Mouse (Mus musculus) hindbrain, embryonic 16.5 days (tissue): Measurements from ENCODE around the gene Syndig1. TPM values are rescaled to one million over a fixed set of nuclear protein-coding genes. Genes with fewer than 3 reads are reported as not detected.

Experiments used
- ATAC-seq: fragments of 200-750 bp; cut with Nextera tagmentation; 2 replicates; pipeline ENCODE4 v1.8.0; 2017; ENCODE audit warnings: moderate TSS enrichment, moderate library complexity
- H3K27ac ChIP-seq: fragments of 300-500 bp; sonication (generic); 2 replicates; pipeline ENCODE4 v1.5.1; 2014; ENCODE audit warnings: low read depth, mild to moderate bottlenecking, control low read depth, low read length, moderate library complexity
- H3K27me3 ChIP-seq: fragments of 300-500 bp; sonication (generic); replicated peaks from 2 replicates; pipeline ENCODE4 v1.6.1; 2014; ENCODE audit warnings: low read length; ENCODE audit not compliant: control insufficient read depth, insufficient read depth
- H3K36me3 ChIP-seq: fragments of 300-500 bp; sonication (generic); 2 replicates; pipeline ENCODE4 v1.6.1; 2014; ENCODE audit warnings: mild to moderate bottlenecking, low read length, moderate library complexity, mixed read lengths; ENCODE audit not compliant: control insufficient read depth, insufficient read depth
- H3K4me1 ChIP-seq: fragments of 300-500 bp; sonication (generic); 2 replicates; pipeline ENCODE4 v1.6.1; 2014; ENCODE audit warnings: low read depth, low read length; ENCODE audit not compliant: control insufficient read depth, insufficient read depth
- H3K4me2 ChIP-seq: fragments of 300-500 bp; sonication (generic); 2 replicates; pipeline ENCODE4 v1.6.1; 2014; ENCODE audit warnings: mild to moderate bottlenecking, low read length, control low read depth, moderate library complexity
- H3K4me3 ChIP-seq: fragments of 300-500 bp; sonication (generic); 2 replicates; pipeline ENCODE4 v1.5.1; 2014; ENCODE audit warnings: mild to moderate bottlenecking, low read length, control low read depth, moderate library complexity
- H3K9ac ChIP-seq: fragments of 300-500 bp; sonication (generic); 2 replicates; pipeline ENCODE4 v1.6.1; 2014; ENCODE audit warnings: low read depth, mild to moderate bottlenecking, control low read depth, low read length, moderate library complexity
- H3K9me3 ChIP-seq: fragments of 300-500 bp; sonication (generic); 2 replicates; pipeline ENCODE4 v1.6.1; 2014; ENCODE audit warnings: mild to moderate bottlenecking, low read length, moderate library complexity; ENCODE audit not compliant: control insufficient read depth
- WGBS: fragments of 180-500 bp; shearing (Covaris S2); extraction: QIAGEN DNeasy Blood & Tissue Kit; methylation state at CpG from one replicate; pipeline ENCODE4 v1.1.7; 2014; 5-methylcytosine and 5-hydroxymethylcytosine counted together
- polyA plus RNA-seq: library from polyadenylated mRNA; unstranded; fragments of >200 nt; fragmentation: Nextera tagmentation; extraction: Ambion mirVana; gene quantifications from 2 replicates; pipeline ENCODE4 v1.2.1, GENCODE M21; 2015

The Syndig1 gene
- polyA plus RNA-seq, 1 experiment from 2014 or later, result 47.7 TPM

DNA sequence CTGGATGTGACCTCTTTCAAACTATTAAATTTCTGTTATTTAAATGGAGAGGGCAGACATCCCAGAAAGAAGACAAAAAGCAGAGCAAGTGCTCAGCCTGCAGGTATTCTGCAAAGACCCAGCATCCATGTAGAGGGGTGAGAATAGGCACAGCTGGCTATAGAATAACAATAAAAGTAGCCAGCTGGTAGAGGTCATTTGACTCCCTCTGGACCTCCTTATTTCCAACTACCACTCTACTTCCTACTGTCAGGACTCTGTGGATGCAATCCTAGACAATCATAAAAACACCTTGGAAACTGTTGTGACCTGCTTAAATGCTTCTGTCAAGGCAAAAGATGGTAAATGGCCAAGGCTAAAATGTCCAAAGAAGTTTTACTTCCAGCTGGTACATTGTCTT is 153.5 kb downstream of the Syndig1 start:
- Histone ChIP-seq H3K9me3 (no peaks in the 10 kb centered on the region), H3K36me3 (no peaks in the 10 kb centered on the region), H3K4me2 (no peak overlapping the region), H3K9ac (no peak overlapping the region), H3K27me3 (no peaks in the 10 kb centered on the region), H3K4me3 (no peak overlapping the region), H3K4me1 (no peaks in the 10 kb centered on the region), H3K27ac (no peak overlapping the region)
- ATAC-seq, result no peak

- Histone ChIP-seq H3K4me3 (no peak overlapping the region), H3K4me1 (no peaks in the 10 kb centered on the region), H3K27ac (no peak overlapping the region), H3K4me2 (no peak overlapping the region), H3K9ac (no peak overlapping the region), H3K27me3 (no peaks in the 10 kb centered on the region), H3K36me3 (no peaks in the 10 kb centered on the region), H3K9me3 (no peaks in the 10 kb centered on the region)
- 73% methylated on average over 1 of the region's 1 CpGs for WGBS
- ATAC-seq, result no peak
These were observed 154.1 kb downstream of the Syndig1 start for GRCm38 (mm10) chr2:149983107-149983506.

- Histone ChIP-seq H3K27me3 (no peaks in the 10 kb centered on the region), H3K4me1 (no peaks in the 10 kb centered on the region), H3K36me3 (no peaks in the 10 kb centered on the region), H3K27ac (no peak overlapping the region), H3K4me2 (no peak overlapping the region), H3K9me3 (no peaks in the 10 kb centered on the region), H3K9ac (no peak overlapping the region), H3K4me3 (no peak overlapping the region)
- no peak for ATAC-seq
These were observed 158.6 kb downstream of the Syndig1 start for GRCm38 (mm10) chr2:149987610-149988009.

DNA sequence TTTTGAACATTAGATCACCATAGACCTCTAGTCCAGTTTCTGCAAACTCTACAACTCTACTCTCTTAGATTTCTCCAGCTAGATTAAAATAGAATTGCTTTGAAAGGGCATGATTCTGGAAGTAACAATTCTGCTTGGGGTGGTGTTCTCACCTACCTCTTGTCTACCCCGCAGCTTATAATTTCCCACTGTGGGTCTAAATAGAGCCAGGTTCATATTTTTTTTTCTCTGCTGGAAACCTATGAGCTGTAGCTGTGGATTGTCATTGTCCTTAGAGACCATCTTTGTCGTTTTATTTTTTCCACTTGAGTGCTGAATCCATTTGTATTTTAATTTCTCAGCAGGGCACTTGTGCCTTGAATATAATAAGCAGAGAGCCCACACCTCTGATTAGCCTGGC is 162.5 kb downstream of the Syndig1 start:
- Histone ChIP-seq H3K4me2 (no peak overlapping the region), H3K4me3 (no peak overlapping the region), H3K36me3 (no peaks in the 10 kb centered on the region), H3K27me3 (no peaks in the 10 kb centered on the region), H3K27ac (no peak overlapping the region), H3K9ac (no peak overlapping the region), H3K4me1 (no peaks in the 10 kb centered on the region), H3K9me3 (no peaks in the 10 kb centered on the region)
- WGBS, result 25% methylated on average over 2 of the region's 2 CpGs
- no peak for ATAC-seq

DNA sequence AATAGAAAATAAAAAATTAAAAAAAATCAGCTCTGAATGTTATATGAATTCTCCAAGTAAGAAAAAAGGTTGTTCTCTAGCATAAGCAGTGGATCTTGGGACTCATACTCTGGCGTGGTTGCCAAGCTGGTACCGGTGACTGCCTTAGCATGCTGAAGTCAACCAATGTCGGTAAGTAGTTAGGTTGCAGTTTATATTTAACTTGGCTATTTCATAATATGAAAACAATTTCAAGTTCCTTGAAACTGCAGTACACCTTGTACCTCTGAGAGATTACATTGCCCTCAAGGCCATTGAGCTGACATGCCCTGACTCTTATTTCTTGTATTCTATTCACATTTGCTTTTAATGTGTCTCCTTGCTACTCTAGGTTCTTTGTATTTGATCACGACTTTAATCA is 163.9 kb downstream of the Syndig1 start:
- no peak for ATAC-seq
- H3K4me1 ChIP-seq, result no peaks in the 10 kb centered on the region; the same call in 1 of the 2 replicates
- H3K27me3 ChIP-seq, result no peaks in the 10 kb centered on the region
- WGBS, result 94% methylated on average over 4 of the region's 4 CpGs
- no peaks in the 10 kb centered on the region for H3K36me3 ChIP-seq
- no peak overlapping the region for H3K27ac ChIP-seq
- no peaks in the 10 kb centered on the region for H3K9me3 ChIP-seq
- H3K4me3 ChIP-seq, result no peak overlapping the region
- no peak overlapping the region for H3K4me2 ChIP-seq
- no peak overlapping the region for H3K9ac ChIP-seq

DNA sequence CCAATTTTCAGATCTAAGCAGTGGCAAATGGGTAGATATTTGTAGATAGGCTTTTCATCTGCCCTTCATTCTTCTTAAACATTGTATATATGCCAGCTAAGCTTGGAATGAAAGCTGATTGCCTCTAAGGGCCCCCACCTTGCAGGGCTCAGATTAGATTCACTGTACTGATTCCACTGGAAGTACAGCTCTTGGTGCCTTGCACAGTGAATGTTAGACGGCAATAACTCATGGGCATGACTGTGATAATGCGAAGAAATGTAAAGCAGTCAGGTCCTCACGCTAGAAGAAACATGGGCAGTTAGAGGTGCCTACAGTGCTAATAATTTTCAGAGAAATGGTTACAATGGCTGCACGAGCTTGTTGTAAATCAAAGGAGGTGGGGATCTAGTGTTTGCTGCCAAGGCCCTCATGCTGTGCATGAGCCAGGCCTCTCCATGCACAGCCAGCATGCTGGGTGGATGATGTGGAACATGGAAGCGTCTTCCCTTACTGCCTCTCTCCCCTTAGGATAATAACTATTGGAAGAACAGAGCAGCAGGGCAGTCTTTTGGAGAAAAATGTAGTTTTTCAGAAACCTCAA is 167.5 kb downstream of the Syndig1 start:
- H3K4me1 ChIP-seq, result no peaks in the 10 kb centered on the region; the same call in 1 of the 2 replicates
- ATAC-seq, result no peak
- H3K4me2 ChIP-seq, result no peak overlapping the region
- H3K36me3 ChIP-seq, result no peaks in the 10 kb centered on the region
- no peaks in the 10 kb centered on the region for H3K9me3 ChIP-seq
- no peak overlapping the region for H3K9ac ChIP-seq
- H3K27ac ChIP-seq, result no peak overlapping the region
- H3K27me3 ChIP-seq, result no peaks in the 10 kb centered on the region
- WGBS, result 59% methylated on average over 5 of the region's 5 CpGs
- no peak overlapping the region for H3K4me3 ChIP-seq

GRCm38 (mm10) chr2:149997657-149998056 is 168.6 kb downstream of the Syndig1 start:
- no peak overlapping the region for H3K4me2 ChIP-seq
- ATAC-seq, result no peak
- 79% methylated on average over 2 of the region's 2 CpGs for WGBS
- no peaks in the 10 kb centered on the region; the same call in 1 of the 2 replicates for H3K4me1 ChIP-seq
- no peak overlapping the region for H3K27ac ChIP-seq
- no peaks in the 10 kb centered on the region for H3K27me3 ChIP-seq
- H3K9ac ChIP-seq, result no peak overlapping the region
- no peak overlapping the region for H3K4me3 ChIP-seq
- no peaks in the 10 kb centered on the region for H3K9me3 ChIP-seq
- H3K36me3 ChIP-seq, result no peaks in the 10 kb centered on the region

- H3K27ac ChIP-seq, result no peak overlapping the region
- 81% methylated on average over 4 of the region's 4 CpGs for WGBS
- no peak for ATAC-seq
- H3K4me1 ChIP-seq, result no peaks in the 10 kb centered on the region; the same call in 1 of the 2 replicates
- no peaks in the 10 kb centered on the region for H3K27me3 ChIP-seq
- H3K4me3 ChIP-seq, result no peak overlapping the region
- H3K9me3 ChIP-seq, result no peaks in the 10 kb centered on the region
- no peak overlapping the region for H3K9ac ChIP-seq
- H3K4me2 ChIP-seq, result no peak overlapping the region
- no peaks in the 10 kb centered on the region for H3K36me3 ChIP-seq
These were observed 169.5 kb downstream of the Syndig1 start for GRCm38 (mm10) chr2:149998373-149999108.

DNA sequence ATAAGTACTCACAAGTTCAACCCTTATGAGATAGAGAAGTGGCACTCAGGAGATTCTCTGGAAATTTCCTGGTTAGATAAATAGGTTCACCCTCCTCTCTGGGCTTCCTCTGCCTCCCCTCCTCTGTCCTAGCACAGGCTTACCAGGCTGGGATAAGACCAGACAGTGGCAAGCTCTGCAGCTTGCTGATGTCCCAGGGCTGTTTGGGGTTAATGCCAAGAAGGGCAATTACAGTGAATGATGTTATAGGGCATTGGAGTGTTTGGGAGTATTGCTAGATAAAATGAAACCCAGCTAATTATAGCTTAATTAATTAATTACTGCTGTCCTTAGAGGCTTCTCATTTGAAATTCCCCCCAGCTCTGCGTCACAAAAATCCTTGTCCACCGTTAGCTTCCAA is 171.6 kb downstream of the Syndig1 start:
- H3K9ac ChIP-seq, result no peak overlapping the region
- peak; percentile 73 for ATAC-seq
- H3K4me1 ChIP-seq, result no peaks in the 10 kb centered on the region; the same call in 1 of the 2 replicates
- no peaks in the 10 kb centered on the region for H3K27me3 ChIP-seq
- H3K36me3 ChIP-seq, result no peaks in the 10 kb centered on the region
- H3K27ac ChIP-seq, result no peak overlapping the region
- no peaks in the 10 kb centered on the region for H3K9me3 ChIP-seq
- no peak overlapping the region for H3K4me2 ChIP-seq
- WGBS, result 43% methylated on average over 2 of the region's 2 CpGs
- no peak overlapping the region for H3K4me3 ChIP-seq
